Mouse (Mus musculus): ENCODE measurements around the gene 0610010K14Rik.

0610010K14Rik gene

DNA sequence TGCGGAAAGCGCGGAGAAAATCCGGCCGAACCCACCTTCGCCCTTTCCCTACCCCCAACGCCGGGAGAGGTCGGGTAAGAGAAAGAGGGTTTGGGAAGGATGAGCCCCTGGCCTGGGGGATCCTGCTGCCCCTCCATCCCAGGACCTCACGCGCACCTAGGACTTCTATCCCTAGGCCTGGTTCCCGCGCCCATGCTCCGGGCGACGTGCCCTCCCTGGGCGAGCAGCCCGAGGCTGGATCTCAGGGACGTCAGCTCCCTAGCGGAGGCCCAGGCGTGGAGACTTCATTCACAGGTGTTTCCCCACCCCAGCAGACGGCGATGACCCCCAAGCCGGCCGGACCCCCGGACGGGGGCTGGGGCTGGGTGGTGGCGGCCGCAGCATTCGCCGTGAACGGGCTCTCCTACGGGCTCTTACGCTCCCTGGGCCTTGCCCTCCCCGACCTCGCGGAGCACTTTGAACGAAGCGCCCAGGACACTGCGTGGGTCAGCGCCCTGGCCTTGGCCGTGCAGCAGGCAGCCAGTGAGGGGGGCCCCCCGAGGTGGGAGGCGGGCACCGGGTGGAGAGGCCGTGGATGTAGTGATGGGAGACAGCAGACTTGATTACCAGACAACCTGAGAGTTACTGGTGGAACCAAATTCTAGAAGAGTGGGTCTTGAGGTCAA lies 23.4 kb downstream of the 0610010K14Rik start:
- DNase-seq = peak; percentile 38 to 42

- no peak for DNase-seq
These were observed 24.0 kb downstream of the 0610010K14Rik start for GRCm38 (mm10) chr11:70213736-70214135.

GRCm38 (mm10) chr11:70212896-70213295 lies 24.8 kb downstream of the 0610010K14Rik start:
- DNase-seq = peak; percentile 48 to 83

DNA sequence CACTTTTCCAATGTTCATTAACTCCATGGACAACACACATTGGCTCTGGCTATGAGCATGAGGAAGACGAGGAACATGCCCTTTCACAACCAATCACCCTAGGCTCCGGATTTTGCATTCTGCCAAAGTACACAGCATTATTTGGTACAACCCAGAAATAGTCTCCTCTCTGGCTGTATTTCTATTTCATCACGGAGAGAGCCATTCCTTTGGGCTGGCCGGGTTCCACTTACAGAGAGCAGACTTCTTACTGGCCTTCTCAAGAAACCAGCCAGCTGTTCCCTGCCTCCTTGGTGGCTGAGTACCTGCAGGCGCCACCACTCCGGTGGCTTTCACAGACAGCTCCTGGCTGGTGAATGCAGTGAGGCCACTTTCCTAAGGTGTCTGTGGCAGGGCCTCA lies 25.3 kb downstream of the 0610010K14Rik start, which contains the start of gene Slc16a11:
TSS of gene Slc16a11 (plus strand) at position 330 of the 400 bp plus-strand sequence.
- peak in 1 of 2 experiments; percentile 54 for DNase-seq

GRCm38 (mm10) chr11:70211972-70212371 lies 25.7 kb downstream of the 0610010K14Rik start:
- DNase-seq = no peak

- no peak for DNase-seq
These were observed 27.0 kb downstream of the 0610010K14Rik start for GRCm38 (mm10) chr11:70210681-70211080.

GRCm38 (mm10) chr11:70208778-70209388 lies 28.8 kb downstream of the 0610010K14Rik start:
- peak in 1 of 2 experiments; percentile 38 for DNase-seq

- no peak for DNase-seq
These were observed 30.4 kb downstream of the 0610010K14Rik start for GRCm38 (mm10) chr11:70207283-70207682.

GRCm38 (mm10) chr11:70206801-70207200 lies 30.9 kb downstream of the 0610010K14Rik start:
- DNase-seq = no peak

GRCm38 (mm10) chr11:70201691-70202090 lies 36.0 kb downstream of the 0610010K14Rik start:
- peak; percentile 83 to 88 for DNase-seq

DNA sequence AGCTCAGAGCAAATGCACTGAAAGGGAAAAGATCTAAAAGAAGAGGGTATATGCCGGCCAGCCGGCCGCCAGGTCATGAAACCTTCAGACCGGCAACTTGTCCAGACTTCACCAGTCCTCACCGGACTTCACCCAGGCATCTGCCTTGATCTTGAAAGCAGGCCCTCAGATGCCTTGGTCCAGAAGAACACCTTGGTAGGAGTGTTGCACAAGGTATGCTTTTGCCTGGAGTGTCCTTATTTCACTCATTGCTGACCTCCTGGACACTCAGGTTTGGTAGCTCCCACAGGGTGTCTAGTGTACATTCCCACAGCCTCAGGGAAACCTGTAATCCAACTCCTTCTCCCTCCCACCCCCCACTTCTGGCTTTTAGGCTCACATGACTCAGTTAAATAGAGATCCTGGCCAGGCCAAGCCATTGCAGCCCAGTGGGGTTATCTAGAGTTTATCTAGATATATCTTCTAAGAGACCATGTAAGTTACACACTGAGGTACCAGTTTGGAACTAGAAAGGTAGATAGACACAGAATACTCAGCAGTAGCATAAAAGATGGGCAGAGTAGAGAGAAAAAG lies 37.6 kb downstream of the 0610010K14Rik start:
- peak in 1 of 2 experiments; percentile 26 for DNase-seq

DNA sequence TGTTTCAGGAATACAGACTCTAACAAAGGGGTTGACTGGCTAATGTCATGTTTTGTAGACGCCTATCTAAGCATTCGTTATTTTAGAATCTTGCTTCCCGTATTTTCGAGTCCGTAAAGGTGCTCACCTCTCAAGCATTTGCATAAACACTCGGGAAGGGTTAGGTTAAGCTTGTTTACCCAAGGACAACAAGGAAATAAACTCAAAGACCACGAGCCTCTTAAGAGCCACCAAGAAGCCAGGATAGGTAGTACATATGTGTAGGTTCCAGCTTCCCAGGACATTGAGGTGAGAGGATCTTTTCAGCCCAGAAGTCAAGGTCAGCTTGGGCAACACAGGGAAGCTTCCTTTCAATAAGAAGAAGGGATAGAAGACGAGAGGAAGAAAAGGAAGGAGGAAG lies 38.6 kb downstream of the 0610010K14Rik start:
- DNase-seq = no peak

- no peak for DNase-seq
These were observed 39.4 kb downstream of the 0610010K14Rik start for GRCm38 (mm10) chr11:70198332-70198731.

GRCm38 (mm10) chr11:70193354-70194285 lies 44.1 kb downstream of the 0610010K14Rik start:
- peak; percentile 40 to 51 for DNase-seq

DNA sequence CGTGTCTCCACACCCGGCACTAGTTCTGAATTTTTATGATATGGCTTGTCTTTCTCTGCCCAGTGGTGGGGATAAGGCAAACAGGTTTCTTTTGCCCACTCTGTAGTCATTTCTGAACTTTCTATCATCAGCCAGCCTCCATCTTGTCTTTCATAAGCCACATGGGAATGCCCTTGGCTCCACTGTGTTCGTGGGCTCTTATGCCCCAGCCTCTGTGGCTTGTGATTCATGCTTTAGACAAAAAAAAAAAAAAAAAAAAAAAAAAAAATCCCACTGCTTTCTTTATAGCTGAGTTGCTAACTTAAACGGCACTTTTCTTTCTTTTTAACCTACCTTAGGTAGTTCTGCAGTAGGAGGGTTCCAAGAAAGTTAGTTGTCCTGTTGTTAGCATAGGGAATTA lies 45.6 kb downstream of the 0610010K14Rik start:
- no peak for DNase-seq

DNA sequence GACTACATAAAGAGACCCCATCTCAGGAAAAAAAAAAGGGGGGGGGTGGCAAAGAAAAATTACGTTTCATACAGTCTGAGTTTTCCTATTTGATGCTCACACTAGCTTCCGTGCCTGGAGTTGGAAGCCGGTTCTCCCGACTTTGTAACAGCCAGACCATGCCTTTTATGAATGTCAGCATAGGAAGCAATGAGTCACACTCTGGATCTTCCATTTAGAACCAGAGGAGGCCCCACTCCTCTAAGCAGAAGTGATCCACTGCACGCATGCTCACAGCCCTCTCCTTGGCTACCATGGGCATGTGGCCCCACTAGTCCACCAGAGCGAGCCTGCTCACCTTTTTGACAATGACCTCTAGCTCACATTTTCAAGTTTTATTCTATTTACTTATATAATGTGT lies 46.5 kb downstream of the 0610010K14Rik start:
- DNase-seq = no peak

GRCm38 (mm10) chr11:70189319-70190134 lies 48.2 kb downstream of the 0610010K14Rik start:
- no peak for DNase-seq

Data from lung, postnatal 4 days (tissue).